Mouse (Mus musculus) thymus, adult 2 months (tissue): Measurements from ENCODE around the gene Cipc.

Source experiments
- CTCF ChIP-seq: fragments of 200-500 bp; IDR thresholded peaks from 2 replicates; pipeline ENCODE4 v1.5.1; 2012; ENCODE audit warnings: mild to moderate bottlenecking, control low read depth, low read length, moderate library complexity, borderline replicate concordance; ENCODE audit not compliant: control insufficient read depth, poor library complexity, insufficient read depth; ENCODE audit errors: extremely low read depth
- POLR2A ChIP-seq: fragments of 200-500 bp; IDR thresholded peaks from 2 replicates; pipeline ENCODE4 v1.6.1; 2012; ENCODE audit warnings: mild to moderate bottlenecking, low read length, control low read depth, moderate library complexity; ENCODE audit not compliant: control insufficient read depth, poor library complexity, insufficient read depth; ENCODE audit errors: extremely low read depth

DNA sequence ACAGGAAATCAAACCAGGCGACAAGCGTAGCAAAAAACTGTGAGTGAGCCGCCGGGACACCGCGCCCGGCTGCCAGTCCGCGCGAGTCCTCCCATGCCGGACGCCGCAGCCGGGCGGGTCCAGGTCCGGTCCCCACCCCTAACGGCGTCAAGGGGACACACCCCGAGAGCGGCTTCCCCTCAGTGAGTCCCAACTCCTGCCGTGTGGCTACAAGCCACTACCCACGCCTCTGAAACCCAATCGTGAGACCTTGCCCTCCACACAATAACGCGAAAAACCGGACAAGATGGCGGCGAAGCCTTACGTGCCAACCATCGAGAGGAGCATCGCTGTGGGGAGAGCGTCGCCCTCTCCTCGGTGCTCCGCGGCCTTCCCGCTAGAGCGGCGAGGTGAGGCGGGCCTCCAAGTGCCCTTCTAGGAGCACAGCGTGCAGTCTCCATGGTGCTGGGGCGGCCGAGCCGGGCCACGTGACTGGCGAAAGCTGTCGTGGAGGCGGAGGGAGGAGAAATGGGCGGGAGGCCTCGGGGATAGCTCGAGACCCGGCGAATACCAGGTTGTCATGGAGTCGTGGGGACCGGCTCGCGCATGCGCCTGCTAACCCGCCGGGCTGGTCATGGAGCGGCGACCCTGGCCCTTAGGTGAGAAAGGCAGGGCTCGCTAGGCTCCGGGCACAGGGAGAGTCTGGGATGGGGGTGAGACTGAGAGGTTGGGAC is at the start of gene Cipc:
- peak; percentile 67; the same call in 1 of the 2 replicates for TF ChIP-seq CTCF
- TF ChIP-seq POLR2A, result peak; percentile 85
